Mouse (Mus musculus) gastrocnemius, postnatal 25 days (tissue): Measurements from ENCODE around the gene Cdc26. TPM values are rescaled to one million over a fixed set of nuclear protein-coding genes. Genes with fewer than 3 reads are reported as not detected.

Experiments used
- DNase-seq: peaks from one replicate; pipeline ENCODE4 v3.0.0; 2022
- long read RNA-seq, 2 experiments: library from polyadenylated mRNA; stranded (forward); transcript quantifications; one replicate each; pipeline ENCODE4 v2.0.0; 2021
- total RNA-seq, 2 experiments: library from RNA; stranded (reverse); gene quantifications; 1 replicate in 1 of 2; 2 replicates in 1 of 2; pipeline ENCODE4 v1.2.3; 2021

The Cdc26 gene
- total RNA-seq = 10 to 100 TPM; 40.4 to 43.7 TPM
- long read RNA-seq, experiment 1, transcript Cdc26-201 (4 exons, 819 nt) = major isoform, 43 of 59 reads
- long read RNA-seq, experiment 1, transcript Cdc26-202 (3 exons, 654 nt) = minor isoform, 11 of 59 reads
- long read RNA-seq, experiment 1, partial matches to known transcripts = 0 of 59 reads
- long read RNA-seq, experiment 1, other reads (novel, unspliced or antisense) = 5 of 59 reads
- long read RNA-seq, experiment 2, transcript Cdc26-202 (3 exons, 654 nt) = minor isoform, 8 of 60 reads
- long read RNA-seq, experiment 2, transcript Cdc26-201 (4 exons, 819 nt) = major isoform, 44 of 60 reads
- long read RNA-seq, experiment 2, partial matches to known transcripts = 1 of 60 reads
- long read RNA-seq, experiment 2, other reads (novel, unspliced or antisense) = 7 of 60 reads

DNA sequence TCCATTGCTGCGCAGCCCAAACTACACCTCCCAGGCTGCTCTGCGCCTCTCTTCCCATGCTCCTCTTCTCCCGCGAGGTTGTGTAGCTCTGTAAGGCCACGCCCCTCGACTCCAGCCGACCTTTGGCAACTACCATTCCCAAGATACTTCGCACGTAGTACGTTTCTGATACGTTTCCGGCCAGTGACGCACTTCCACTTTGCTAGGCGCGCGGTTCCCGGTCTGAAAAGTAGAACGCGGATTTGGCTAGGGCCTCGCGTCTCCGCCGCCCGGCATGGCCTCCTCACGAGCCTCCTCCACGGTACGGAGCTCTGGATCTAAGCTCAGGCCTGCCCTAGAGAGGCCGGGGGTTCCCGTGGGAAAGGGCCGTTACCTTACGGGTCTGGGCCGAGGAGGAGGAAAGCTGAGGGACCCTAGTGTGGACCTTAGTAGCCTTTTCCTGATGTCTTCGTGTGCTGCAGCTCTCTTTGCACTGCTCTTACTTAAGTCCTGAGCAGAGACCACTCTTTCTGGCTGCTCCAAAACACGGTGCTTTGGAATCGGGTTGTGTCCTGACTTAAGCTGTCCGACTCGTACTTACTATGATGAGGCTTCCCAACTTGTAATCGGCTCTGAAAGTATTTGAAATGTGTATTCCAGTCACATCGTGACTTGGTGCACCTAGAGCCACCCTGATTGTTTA, at the start of gene Cdc26, which contains the start of gene Prpf4:
TSS of gene Cdc26 (minus strand) at position 42 of the 682 bp plus-strand sequence.
TSS of gene Prpf4 (plus strand) at position 197 of the 682 bp plus-strand sequence.
- peak; percentile 95 for DNase-seq

GRCm38 (mm10) chr4:62454995-62455394, 46.6 kb upstream of the Cdc26 start:
- no peak for DNase-seq

DNA sequence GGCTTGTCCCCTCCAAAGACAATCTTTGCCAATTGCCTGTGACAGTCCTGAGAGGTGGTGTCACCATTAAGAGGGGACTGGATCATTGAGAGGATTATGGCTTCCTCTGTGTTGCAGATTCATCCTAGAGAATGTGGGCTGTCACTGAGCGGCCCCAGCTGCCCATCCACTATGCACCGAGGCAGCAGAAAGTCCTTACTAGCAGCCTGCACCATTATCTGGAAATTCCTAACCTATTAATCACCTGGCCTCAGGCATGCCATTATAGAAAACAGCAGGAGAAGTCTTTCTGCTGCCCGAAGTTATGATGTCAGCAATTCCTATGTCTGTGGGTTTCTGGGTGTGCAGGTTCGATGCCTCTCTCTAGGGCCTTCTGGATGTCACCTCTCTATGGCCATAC, 32.5 kb upstream of the Cdc26 start:
- no peak for DNase-seq

DNA sequence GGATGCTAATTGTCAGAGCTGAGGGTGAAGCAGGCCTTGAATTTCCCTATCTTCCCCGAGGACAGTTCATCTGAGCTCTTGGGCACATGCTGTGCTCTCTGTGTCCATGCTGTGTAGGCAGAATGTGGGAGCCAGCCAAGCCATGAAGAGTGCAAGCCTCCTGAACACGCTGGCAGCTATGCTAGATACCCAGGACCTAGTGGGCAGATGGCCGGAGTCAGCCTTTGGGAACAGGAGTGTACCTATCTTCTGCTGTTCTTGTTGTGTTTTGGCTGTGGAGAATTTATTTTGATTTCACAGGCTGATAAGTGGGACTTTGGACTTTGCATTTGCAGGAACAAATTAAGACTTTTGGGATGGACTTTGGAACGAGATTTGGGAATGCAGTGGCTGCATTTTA, 32.1 kb upstream of the Cdc26 start:
- no peak for DNase-seq

- no peak for DNase-seq
These were observed 31.4 kb upstream of the Cdc26 start for GRCm38 (mm10) chr4:62439793-62440192.

GRCm38 (mm10) chr4:62437871-62438270, 29.4 kb upstream of the Cdc26 start:
- DNase-seq = no peak

DNA sequence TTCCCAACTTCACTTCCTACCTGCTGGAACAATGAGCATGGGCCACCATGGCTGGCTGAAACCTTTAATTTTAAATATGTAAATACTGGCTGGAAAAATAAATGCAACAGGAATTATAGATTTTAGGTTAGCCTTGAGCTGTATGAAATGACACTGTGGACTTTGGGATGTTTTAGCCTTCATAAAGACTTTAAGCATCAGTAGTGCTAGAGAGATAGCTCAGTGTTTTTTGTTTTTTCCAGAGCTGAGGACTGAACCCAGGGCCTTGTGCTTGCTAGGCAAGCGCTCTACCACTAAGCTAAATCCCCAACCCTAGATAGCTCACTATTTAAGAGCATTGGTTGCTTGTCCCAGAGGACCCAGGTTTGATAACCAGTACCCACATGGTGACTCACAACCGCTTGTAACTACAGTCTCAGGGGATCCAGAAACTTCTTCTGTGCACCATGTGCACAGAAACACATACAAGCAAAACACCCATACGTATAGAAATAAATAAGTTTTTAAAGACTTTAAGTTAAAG, 28.9 kb upstream of the Cdc26 start:
- DNase-seq = no peak

DNA sequence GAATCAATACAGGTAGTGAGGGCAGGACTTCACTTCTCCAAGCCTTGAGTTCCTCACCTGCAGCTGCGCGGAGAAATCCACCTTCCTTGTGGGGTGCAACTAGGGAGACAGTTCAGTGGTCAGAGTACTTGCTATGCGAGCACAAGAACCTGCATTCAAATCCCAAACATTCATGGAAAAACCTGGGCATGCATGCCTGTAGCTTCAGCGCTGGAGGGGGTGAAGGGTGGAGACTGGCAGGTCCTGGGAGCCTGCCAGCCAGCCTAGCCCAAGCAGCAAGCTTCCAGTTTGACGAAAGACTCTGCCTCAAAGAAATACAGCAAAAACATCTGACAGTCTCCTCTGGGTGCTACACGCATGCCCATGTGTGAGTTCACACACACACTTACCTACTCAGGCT, 26.6 kb upstream of the Cdc26 start, which contains the start of gene Rnf183:
TSS of gene Rnf183 (minus strand) at position 172 of the 400 bp plus-strand sequence.
- no peak for DNase-seq

DNA sequence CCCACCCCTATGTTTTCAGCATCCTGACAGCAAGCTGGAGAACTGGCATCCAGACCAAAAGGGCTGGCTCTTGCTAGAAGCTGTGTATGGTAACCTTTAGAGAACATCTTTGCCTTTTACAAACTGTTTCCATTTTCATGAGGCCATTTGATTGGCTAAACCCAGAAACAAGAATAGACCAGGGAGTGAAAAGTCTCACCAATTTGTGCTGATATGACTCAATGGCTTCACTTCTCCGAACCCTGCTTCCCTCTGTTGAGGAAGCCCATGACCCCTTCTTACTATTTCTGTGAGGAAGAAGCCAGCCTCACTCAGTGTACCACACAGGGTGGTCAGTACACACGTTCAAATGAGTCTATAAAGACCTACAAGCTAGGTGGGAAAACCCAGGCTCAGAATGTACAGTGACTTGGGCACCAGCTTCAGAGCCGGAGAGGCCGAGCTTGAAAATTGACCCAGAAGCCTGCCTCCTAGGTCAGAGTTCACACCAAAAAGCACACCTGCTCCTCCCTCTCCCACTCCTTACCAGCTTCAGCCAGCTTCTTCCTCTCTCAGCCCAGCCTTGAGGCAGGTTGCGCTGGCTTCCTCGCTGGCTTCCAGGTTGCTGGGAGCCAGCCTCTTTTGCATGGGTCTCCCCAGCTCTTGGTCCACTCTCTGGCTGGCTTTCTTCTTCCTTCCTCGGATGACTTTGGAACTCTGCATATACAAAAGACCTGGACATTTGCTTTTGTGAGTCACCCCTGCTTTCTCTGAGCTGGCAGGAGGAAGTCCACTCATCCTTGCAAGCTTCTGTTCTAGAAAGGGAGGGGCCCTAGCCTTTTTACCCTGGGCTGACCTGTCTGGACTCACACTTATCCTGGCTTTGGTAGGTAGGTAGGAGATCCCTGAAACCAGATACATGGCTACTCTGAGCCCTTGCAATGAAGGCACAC, 25.8 kb upstream of the Cdc26 start:
- DNase-seq = no peak

DNA sequence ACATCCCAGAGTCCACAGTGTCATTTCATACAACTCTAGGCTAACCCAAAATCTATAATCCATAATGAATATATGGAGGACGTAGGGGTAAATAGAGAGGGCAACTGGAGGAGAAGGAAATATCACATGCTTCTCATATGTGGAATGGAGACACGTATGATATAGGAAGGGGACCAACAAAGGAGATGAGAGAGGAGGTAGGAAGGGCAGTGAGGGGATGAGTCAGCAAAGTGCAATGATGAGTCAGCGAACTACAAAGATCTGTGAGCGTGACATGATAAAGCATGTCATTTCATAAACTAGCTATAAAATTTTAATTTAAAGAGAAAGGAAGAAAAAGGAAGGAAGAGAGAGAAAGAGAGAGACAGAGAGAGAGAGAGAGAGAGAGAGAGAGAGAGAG, 23.1 kb upstream of the Cdc26 start:
- DNase-seq = no peak

DNA sequence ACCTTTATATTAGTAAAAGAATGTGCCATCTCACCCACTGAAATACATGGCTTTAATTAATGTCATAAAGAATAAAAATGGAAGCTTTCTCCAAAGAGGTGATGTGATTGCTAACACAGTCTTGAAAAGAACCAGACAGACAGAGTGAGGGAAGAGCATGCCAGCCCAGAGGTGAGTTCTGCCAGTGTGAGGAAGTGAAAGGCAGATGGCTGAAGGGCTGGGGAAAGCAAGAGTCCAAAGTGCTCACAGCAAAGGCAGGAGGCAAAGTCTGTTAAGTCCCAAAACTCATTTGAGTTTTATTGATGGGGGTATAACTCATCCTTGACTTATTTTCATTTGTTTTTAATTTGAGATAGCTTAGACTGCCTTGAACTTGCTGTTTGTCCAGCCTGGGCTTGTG, 22.2 kb upstream of the Cdc26 start:
- no peak for DNase-seq

DNA sequence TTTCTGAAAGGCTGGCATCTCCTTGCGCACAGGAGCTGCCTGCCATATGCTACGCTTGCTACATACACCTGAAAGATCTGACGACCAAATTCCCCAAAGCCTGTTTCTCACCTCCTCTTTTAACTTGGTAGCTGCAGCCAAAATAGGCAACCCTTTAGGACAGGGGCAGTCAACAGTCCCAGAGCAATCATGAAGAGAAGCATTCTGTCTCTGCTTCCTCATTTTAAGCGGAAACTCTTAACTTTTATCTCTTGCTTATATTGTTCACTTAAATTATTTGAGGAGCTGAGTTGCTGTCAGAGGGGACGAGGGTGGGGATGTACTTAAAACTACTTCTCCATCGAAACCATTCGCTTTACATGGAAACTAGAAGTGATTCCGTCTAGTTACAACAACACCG, 21.2 kb upstream of the Cdc26 start:
- no peak for DNase-seq

- DNase-seq = no peak
These were observed 19.7 kb upstream of the Cdc26 start for GRCm38 (mm10) chr4:62427978-62428758.

DNA sequence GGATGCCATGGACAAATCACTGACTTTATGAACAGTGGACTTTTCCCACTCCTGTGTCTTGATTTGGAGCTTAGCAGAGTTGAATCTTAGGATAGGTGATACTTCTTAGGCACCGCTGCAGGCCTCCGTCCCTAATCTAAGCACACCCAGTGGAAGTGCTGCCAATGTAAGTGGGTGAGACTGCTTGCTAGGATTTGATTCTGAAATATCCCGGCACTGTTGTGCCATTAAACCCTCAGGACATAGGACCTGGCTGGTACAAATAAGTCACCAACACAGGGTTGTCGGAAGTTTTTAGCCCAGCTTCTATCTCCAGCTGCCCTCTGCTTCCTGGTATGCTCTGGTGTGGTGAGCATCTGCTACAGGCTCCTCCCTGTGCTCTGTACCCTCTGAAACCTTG, 17.4 kb upstream of the Cdc26 start:
- DNase-seq = no peak

DNA sequence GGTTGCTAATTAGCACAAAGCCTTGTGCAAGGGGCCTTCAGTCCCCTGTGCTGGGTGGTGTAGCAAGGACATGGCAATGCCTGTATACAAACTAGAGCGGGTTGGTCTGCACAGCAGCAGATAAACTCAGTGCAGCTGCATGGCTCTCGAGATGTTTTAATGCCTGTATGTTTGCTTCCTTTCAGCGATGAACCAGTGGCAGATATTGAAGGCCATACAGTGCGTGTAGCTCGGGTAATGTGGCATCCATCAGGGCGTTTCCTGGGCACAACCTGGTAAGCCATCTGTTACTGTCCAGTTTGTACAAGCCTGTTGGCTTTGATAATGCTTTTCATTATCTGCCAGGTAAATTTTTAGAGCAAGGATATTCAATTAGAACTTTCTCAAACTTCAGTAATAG, 10.6 kb upstream of the Cdc26 start:
- no peak for DNase-seq

- no peak for DNase-seq
These were observed 10.0 kb upstream of the Cdc26 start for GRCm38 (mm10) chr4:62418448-62418847.

DNA sequence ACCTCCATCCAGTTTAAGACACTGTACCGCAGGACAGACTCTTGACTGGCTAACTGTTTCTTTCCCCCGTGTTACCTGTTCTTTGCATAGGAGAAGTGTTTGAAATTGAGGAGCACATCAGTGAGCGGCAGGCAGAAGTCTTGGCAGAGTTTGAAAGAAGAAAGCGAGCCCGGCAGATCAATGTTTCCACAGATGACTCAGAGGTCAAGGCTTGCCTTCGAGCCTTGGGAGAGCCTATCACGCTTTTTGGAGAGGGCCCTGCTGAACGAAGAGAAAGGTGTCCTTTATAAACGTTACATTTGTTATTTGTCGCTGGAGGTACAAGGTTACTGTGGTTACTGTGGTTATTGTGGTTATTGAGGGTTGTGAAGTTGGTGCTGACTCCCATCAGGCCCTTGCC, 3.2 kb upstream of the Cdc26 start:
- no peak for DNase-seq

- DNase-seq = no peak
These were observed 1.9 kb upstream of the Cdc26 start for GRCm38 (mm10) chr4:62410325-62410724.

DNA sequence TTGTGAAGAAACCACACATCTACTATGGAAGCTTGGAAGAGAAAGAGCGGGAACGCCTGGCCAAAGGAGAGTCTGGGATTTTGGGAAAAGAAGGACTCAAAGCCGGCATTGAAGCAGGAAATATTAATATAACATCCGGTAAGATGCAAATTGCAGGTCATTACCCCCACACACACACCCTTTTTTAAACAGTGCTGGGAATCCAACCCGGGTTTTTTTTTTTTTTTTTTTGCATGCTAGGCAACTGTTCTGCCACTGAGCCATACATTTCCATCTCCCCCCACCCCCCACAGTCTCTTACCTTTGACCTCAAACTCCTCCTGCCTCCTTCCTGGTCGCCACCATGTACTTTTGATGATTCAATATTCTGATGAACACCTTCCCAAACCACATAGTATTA, 1.2 kb upstream of the Cdc26 start:
- DNase-seq = no peak

GRCm38 (mm10) chr4:62407730-62408582, 486 bp downstream of the Cdc26 start:
- DNase-seq = peak; percentile 29
